Mouse (Mus musculus): Measurements from ENCODE around the gene Hoxb2.

The Hoxb2 gene

DNA sequence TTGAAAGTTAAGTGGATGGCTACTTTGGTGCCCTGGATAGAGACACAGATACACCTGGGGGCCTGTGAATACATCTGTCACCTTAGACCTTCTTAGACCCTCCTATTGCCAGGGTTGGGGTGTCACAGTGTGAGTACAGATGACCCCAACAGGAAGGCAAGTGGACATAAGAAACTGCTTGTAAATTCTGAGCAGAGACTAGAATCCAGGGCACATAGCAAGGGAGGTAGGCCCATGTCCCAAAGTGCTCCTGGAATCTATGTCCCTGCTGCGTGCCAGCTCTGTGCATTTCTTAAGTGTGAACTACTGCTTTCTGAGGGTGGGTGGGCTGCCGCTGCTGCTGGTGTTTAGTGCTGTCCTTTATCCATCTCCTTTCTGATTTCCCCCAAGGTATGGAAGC lies 466 bp downstream of the Hoxb2 start:
- no peak for DNase-seq (ENCODE audit: extremely low spot score)

DNA sequence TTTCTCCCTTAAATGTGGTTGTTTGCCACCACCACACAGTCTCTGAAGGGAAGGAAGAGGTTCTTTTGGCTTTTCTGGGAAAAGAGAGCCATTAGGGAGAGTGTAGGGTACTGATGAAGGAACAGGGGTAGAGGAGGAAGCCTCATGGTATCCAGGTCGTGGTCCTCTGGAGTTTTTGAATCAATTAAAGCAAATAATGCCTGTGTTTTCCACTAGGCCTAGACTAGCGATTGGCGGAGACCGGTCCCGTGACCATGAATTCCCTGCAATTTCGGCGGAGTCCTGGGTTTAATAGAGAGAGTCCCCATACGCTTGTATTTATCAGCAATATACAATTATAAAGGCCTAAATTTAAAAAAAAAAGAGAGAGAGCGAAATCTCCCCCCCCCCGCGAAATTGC lies 987 bp downstream of the Hoxb2 start:
- peak; percentile 56 for DNase-seq (ENCODE audit: extremely low spot score)

DNA sequence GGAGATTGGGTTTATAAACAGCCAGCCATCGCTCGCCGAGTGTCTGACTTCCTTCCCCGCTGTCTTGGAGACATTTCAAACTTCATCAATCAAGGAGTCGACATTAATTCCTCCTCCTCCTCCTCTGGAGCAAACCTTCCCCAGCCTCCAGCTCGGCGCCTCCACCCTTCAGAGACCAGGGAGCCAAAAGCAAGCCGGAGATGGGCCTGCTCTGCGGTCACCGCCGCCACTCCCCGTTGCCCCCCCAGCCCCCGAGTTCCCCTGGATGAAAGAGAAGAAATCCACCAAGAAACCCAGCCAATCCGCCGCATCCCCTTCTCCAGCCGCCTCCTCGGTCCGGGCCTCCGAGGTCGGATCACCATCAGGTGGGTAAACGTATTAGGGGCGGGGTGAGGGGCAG lies 1.5 kb downstream of the Hoxb2 start:
- peak; percentile 83 for DNase-seq (ENCODE audit: extremely low spot score)

DNA sequence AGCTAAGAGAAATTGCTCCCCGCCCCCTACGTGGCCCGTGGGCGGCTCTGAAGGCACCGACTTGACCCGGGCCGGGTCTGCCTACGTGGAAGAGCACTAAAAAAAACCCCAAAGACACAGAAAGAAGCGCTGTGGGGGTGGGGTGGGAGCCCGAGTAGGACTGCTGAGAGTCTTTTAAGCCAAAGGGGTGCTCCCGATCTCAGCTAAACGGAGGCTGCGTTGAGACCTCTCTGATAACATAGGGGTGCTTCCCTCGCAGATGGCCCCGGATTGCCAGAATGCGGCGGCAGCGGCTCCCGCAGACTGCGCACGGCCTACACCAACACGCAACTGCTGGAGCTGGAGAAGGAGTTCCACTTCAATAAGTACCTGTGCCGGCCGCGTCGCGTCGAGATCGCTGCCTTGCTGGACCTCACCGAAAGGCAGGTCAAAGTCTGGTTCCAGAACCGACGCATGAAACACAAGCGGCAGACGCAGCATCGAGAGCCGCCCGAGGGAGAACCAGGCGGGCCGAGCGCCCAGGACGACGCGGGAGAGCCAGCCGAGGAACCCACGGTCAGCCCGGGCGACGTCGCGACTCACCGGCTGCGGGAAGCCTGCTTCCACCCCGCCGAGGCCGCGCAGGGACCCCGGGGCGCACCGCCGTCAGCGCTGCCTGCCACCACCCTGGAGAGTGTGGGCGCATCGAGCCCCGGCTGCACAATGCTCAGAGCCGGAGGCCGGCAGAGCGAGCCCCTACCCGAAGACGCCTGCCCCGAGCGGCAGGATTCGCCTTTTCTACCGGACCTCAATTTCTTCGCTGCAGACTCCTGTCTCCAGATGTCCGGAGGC lies 2.6 kb downstream of the Hoxb2 start:
- DNase-seq (ENCODE audit: extremely low spot score) = peak; percentile 74

DNA sequence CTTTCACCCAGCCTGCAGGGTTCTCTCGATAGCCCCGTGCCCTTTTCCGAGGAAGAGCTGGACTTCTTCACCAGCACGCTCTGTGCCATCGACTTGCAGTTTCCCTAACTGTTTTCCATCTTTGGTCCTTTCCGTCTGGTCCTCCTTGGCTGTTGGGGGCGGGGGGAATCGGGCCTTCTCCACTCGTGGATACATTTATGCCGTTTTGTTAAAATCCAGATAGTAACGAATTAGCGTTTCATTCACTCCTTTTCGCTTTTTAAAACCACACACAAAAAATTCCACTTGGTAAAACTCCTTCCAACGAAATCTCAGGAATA lies 3.2 kb downstream of the Hoxb2 start:
- no peak for DNase-seq (ENCODE audit: extremely low spot score)

DNA sequence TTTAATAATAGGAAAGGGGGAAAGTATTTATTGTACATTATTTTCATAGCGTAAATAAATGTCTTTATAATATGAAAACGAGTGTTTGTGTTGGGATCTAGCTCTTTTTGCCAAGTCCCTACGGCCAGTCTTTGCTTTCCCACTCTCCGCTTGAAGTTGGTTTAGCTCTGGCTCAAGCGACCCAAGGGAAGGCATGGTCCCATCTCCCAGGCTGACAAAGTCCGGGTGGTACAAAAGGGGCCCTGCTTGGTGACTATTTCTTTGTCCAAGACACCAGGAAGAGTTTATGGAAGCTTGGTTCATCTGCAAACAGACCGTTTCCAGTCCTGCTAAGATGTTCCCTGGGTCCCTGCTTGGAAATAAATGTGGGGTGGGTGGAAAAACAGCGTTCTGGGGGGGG lies 3.6 kb downstream of the Hoxb2 start:
- DNase-seq (ENCODE audit: extremely low spot score) = no peak

DNA sequence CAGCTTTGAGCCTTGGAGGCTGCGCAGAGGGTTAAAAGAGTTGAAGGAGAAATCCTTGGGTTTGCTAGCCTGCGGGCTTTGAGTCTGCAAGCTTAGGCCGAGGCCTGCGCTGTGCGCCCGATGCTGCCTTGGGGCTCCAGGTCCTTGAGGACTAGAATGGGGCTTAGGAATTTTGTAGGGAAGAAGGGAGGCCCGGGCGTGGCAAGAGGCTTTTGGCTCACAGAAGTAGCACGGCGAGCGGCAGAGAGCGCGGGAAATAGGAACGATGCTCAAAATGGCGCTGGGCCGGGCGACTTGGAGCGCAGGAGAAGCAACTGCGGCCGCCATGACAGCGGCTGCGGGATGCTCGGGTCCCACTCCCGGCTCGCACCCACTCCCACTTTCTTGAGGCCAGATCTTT lies 4.1 kb downstream of the Hoxb2 start:
- DNase-seq (ENCODE audit: extremely low spot score) = peak; percentile 84

DNA sequence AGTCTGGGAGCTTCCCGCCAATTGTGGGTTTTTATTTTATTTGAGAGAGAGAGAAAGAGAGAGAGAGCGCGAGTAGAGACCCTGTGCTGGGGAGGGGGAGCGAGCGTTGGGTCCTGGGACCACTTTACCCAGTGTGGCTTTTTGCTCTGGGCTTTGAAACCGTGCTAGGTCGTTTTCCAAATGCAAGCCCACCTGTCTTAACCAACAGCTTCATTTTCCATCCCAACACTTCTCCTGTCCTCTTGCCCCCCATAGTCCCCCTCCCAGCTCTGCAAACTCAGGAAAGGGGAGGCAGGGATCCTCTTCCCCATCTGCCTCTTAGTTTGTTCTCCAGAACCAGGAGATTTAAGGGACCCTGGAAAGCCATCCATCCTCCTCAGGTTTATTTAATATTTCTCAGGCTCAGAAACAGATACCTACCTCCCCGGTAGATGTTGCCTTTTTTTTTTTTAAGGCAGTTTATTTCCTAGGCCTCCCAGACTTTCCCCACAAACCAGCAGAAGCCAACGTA lies 4.5 kb downstream of the Hoxb2 start:
- DNase-seq (ENCODE audit: extremely low spot score) = no peak

DNA sequence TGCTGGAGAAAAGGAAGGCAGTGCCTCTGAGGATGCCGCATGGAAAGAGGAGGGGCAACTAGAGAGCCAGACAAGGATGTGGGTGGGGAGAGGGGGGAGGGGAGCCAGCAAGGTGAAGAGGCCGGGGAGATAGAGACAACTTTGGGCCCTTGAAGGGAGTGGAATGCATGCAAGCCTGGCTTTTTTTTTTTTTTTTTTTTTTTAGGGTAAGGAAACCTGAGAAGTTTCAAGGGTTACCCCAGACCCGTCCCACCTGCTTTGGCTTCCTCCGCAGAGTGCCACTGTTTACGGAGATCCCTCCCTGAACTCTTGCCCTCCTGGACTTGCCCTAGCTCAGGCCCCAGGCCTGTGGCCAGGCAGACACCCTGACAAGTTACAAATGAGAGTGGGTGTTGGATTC lies 13.5 kb downstream of the Hoxb2 start:
- DNase-seq (ENCODE audit: extremely low spot score) = peak; percentile 72

DNA sequence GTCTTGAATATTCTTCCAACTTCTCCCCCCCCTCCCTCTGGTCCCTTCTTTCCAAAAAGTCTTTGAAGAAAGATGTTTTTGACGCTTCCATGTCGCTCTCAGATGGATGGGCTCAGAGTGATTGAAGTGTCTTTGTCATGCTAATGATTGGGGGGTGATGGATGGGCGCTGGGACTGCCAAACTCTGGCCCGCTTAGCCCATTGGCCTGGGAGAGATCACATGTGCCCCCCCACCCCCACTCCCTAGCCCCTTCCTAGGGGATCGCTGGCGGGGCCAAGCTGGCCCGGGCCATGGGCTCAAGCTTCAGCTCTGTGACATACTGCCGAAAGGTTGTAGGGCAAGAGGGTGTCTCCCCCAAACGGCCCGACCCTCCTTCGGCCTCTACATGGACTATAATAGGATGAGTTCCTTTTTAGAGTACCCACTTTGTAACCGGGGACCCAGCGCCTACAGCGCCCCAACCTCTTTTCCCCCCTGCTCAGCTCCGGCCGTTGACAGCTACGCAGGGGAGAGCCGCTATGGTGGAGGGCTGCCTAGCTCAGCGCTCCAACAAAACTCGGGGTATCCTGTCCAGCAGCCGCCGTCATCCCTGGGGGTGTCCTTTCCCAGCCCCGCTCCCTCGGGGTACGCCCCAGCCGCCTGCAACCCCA lies 15.2 kb downstream of the Hoxb2 start, which contains the start of gene Hoxb1:
Gene Hoxb1 (plus strand): TSS at position 312 of the 651 bp plus-strand sequence.
- peak; percentile 82 for DNase-seq (ENCODE audit: extremely low spot score)

DNA sequence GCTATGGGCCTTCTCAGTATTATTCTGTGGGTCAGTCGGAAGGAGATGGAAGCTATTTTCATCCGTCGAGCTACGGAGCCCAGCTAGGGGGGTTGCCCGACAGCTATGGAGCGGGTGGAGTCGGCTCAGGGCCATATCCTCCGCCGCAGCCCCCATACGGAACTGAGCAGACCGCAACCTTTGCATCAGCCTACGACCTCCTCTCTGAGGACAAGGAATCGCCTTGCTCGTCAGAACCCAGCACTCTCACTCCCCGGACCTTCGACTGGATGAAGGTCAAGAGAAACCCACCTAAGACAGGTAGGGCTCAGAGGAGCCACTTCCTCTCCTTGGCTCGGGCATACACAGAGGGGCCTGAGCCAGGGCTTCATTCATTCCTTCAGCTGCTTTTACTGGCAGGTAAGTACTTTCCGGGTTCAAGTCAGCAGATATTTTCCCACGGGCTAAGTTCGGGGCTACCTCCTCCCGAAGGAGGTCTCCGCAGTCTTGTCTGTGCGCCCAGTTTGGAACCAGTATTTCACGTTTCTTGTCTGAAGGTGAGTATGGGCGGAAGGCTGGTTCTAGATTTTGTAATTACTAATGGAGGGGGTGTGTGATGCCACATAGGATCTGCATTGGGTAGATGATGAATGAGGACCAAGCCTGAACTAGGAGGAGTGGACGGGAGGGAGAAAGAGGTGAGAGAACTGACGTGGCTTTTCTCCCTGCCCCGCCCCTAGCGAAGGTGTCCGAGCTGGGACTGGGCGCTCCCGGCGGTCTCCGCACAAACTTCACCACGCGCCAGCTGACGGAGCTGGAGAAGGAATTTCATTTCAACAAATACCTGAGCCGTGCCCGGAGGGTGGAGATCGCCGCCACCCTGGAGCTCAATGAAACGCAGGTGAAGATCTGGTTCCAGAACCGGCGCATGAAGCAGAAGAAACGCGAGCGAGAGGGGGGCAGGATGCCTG lies 16.0 kb downstream of the Hoxb2 start:
- DNase-seq (ENCODE audit: extremely low spot score) = peak; percentile 39

DNA sequence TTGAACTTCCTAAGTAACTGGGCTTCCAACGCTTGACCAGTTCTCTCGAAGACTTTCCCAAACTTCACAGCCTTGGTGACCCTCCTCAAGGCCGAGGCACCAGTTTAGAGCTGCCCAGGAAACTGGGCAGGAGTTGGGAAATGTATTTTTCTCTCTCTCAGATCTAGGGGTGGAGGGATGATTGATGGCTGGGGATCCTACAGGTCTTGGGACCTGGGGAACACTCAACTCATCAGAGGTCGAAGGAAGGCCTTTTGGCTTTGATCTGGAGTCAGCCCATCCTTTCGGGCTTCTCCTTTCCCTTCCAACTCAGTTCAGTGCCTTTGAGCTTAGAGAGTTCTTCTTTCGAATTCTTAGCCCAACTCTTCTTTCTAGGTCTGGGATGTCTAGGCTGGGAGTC lies 16.8 kb downstream of the Hoxb2 start:
- peak; percentile 38 for DNase-seq (ENCODE audit: extremely low spot score)

DNA sequence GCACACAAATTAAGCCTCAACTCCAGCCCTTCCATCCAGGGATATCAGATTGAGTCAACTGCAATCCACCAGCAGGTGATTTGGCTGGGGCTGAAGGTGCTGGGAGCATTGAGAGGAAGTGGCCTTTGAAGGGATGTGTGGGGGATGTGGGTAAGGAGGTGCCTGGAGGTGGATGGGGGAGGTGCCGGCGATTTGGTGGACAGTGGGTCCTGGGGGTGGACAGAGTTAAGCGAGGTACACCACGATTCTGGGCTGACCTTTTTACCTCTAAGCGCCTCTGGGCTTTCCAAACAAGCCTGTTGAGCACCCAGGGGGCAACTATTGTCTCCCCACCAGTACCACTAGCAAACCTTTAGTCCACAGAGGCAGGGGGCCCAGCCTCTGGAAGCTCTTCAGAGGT lies 18.4 kb downstream of the Hoxb2 start:
- DNase-seq (ENCODE audit: extremely low spot score) = peak; percentile 21

DNA sequence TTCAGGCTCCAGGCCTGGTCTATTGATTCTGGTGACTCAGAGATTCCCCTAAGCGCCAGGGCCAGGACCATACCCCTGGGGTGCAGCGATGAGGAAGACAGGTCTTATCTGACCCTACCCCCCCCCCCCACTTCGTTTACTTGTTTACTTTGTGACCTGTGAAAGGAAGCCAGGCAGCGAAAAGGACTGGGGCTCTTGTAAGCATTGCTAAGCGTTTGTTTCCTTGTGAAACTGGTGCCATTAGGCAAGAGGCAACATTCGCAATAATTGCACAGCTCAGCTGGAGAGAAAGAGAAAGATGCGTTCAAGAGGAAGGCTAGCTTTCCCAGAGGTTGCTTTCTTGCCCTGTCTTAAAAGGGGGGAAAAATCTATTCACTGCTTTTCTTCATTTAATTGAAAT lies 18.8 kb downstream of the Hoxb2 start:
- DNase-seq (ENCODE audit: extremely low spot score) = no peak

DNA sequence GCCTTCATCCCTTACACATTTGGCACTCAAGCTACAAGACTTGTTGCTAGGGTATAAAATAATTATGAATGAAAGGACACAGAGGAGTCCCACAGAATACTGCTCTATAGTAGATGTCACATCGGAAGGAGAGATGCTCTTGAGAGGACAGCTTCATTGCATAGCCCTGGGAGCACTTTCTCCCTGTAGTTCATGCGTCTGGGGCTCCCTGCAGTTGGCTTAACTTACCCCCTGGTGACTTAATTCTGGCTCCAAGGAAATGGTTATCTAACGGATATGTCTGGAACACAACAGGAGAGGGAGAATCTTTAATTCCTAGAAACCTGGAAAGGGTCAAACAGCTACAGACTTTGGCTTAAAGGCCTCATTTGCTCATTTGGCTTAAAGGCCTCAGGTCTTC lies 21.4 kb downstream of the Hoxb2 start:
- no peak for DNase-seq (ENCODE audit: extremely low spot score)

DNA sequence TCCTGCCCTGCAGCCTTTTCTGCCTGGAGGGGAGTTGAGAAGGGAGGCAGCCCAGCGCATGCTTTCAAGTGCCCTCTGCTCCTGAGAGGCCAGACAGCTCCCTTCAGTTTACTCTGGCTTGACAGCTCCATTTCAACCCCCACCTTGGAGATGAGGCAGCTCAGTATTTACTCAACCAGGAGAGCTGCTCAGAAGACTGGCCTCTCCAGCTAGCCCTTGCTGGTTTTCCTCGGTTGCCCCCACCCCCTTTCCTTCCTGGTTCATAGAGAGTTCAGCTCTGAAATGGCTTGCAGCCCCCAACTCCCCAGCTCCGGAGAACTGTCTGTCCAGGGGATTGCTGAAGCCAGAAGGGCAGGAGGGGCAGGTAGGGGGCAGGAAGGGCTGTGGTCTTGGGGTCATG lies 22.2 kb downstream of the Hoxb2 start:
- DNase-seq (ENCODE audit: extremely low spot score) = peak; percentile 74

DNA sequence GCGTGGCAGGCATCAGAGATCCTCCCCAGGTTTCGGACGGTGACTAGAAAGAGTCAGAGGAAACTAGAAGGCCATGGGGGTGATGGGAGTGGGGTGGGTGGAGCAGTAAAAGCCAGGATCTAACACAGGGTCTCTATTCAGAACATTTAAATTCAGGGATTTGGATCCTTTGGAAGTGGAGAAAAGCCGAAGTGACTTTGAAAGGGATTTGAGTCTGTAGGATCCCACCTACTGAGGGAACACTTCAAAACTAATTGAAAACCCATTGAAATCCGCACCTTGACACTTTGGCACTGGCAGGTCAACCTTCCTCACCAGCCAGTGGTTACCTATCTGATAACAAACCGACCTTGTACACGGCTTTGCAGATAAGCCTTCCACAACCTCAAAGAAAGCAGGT lies 24.5 kb downstream of the Hoxb2 start:
- DNase-seq (ENCODE audit: extremely low spot score) = no peak

DNA sequence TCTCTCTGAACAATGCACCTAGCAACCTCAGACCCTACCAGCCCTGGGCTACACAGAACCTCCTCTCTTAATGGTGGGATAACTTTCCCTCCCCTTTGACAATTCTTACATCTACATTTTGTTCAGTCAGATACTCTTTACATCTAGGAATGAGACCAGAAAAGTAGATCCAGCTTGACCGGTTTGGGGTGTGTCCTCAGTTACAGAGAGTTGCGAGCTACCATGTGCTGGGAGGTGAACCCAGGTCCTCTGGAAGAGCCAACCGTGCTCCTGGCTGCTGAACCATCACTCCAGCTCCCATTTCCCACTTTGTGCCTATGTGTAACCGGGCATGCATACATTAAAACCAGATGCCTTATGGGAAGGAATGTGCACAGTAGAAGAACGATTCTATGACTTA lies 33.1 kb downstream of the Hoxb2 start:
- DNase-seq (ENCODE audit: extremely low spot score) = no peak

DNA sequence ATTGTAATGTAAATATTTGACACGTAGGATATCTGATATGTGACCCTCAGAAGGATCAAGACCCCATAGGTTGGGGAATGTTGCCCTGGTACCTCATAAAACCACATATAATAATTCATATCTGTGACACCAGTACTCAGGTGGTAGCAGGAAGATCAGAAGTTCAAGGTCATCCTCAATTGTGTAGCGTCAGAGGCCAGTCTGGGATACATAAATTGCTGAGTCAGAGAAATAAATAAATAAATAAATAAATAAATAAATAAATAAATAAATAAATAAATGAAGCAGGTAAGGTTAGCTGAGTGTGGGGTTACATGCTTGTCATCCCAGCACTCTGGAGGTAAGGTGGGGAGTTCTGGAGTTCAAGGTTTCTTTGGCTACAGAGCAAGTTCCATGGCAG lies 37.3 kb downstream of the Hoxb2 start:
- no peak for DNase-seq (ENCODE audit: extremely low spot score)

DNA sequence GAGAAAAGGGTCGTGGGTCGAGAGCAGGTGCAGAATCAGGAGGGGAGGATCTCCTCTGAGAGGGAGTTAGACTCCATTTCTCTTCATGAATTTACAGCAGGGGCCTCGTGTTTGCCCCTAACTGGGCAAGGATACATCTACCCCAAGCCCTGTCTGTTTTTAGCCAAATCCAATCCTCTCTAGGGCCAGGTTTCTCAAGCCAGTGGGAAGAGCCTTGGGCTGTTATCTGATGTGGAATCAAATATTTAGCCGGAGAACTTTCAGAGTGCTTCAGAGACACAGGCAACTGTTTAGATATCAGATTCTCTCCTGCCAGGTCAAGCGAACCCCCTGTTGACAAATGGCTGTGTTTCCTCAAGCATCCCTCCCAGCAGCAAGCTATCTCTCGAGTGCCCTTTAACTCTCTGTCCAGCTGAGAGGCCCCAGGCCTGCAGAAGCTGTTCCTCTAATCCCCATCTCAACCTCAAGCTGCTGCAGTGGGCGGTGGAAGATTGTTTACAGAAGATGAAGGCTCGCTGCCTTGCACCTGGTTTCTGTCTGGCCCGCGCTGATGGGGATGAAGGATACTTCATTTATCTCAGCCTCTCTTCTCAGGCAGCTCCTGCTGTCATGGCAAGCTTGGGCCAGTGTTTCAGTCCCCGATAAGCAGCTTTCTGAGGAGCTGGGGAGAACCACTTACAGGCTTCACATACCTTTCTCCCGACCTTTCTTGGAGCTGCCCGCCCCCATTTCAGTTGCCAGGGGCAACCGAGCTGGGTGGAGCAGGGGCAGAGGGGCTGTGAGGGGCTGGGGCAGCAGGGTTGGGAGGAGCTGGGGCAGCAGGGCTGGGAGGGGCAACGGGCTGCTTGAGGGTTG lies 46.7 kb downstream of the Hoxb2 start:
- DNase-seq (ENCODE audit: extremely low spot score) = peak; percentile 73

DNA sequence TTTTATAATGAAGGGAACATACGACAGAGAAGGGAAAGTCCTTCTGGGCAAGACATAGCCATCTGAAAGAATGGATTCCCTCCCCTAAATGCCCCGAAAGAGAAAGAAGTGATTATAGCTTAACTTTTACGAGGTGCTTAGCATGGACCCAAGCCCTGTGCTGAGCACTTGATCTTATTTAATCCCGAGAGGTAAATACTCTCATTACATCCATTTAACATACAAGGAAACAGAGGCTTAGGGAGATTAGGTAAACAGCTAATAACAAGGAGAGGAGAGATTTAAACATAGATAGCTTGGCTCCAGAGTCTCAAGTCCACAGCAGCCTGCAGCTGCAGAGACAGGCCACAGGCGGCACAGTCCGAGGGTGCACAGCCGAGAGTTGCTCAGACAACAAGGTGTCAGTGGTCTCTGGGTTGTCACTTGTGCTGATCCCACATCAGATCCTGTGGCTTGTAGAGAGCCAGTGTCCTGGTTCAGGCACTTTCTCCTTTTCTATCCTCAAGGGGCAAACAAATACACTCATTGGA lies 47.5 kb downstream of the Hoxb2 start:
- DNase-seq (ENCODE audit: extremely low spot score) = no peak
